Mouse (Mus musculus): ENCODE data around the gene Zc3h6.
"Not testable (repeated sequence)": the region's sequence is repeated elsewhere in the genome, so short reads cannot be mapped to it uniquely, and the experiment has no call there.

Gene Zc3h6

GRCm38 (mm10) chr2:128966641-128967580 lies at the start of gene Zc3h6:
Gene Zc3h6 (plus strand): TSS chr2:128967402.
- peak; percentile 98 for DNase-seq (ENCODE audit: low spot score)

- DNase-seq (ENCODE audit: low spot score), result no peak
Measured at GRCm38 (mm10) chr2:128924799-128925198, 42.4 kb upstream of the Zc3h6 start.

GRCm38 (mm10) chr2:128928446-128928845 lies 38.8 kb upstream of the Zc3h6 start:
- DNase-seq (ENCODE audit: low spot score), result no peak

- DNase-seq (ENCODE audit: low spot score), result no peak
Measured at GRCm38 (mm10) chr2:128930704-128931103, 36.5 kb upstream of the Zc3h6 start.

- DNase-seq (ENCODE audit: low spot score), result no peak
Measured at GRCm38 (mm10) chr2:128936256-128936655, 30.9 kb upstream of the Zc3h6 start.

GRCm38 (mm10) chr2:128943538-128944528 lies 23.4 kb upstream of the Zc3h6 start, which contains the start of gene Zc3h8:
Gene Zc3h8 (minus strand): TSS chr2:128944077.
- DNase-seq (ENCODE audit: low spot score), result peak; percentile 98

GRCm38 (mm10) chr2:128947962-128948588 lies 19.1 kb upstream of the Zc3h6 start:
- no peak for DNase-seq (ENCODE audit: low spot score)

- DNase-seq (ENCODE audit: low spot score), result no peak
Measured at GRCm38 (mm10) chr2:128954186-128954585, 13.0 kb upstream of the Zc3h6 start.

GRCm38 (mm10) chr2:128965505-128966105 lies 1.6 kb upstream of the Zc3h6 start:
- DNase-seq (ENCODE audit: low spot score), result no peak

GRCm38 (mm10) chr2:128966236-128966635 lies 966 bp upstream of the Zc3h6 start:
- DNase-seq (ENCODE audit: low spot score), result no peak

- DNase-seq (ENCODE audit: low spot score), result peak; percentile 81
Measured at GRCm38 (mm10) chr2:128967661-128968441, 649 bp downstream of the Zc3h6 start, which contains the start of gene Gm10762. Gene Gm10762 (minus strand): TSS chr2:128967725.

- no peak for DNase-seq (ENCODE audit: low spot score)
Measured at GRCm38 (mm10) chr2:128968475-128969083, 1.4 kb downstream of the Zc3h6 start.

- DNase-seq (ENCODE audit: low spot score), result no peak
Measured at GRCm38 (mm10) chr2:128972301-128972700, 5.1 kb downstream of the Zc3h6 start.

- no peak for DNase-seq (ENCODE audit: low spot score)
Measured at GRCm38 (mm10) chr2:128975572-128975971, 8.4 kb downstream of the Zc3h6 start.

- DNase-seq (ENCODE audit: low spot score), result no peak
Measured at GRCm38 (mm10) chr2:128984746-128985145, 17.5 kb downstream of the Zc3h6 start.

- no peak for DNase-seq (ENCODE audit: low spot score)
Measured at GRCm38 (mm10) chr2:129004872-129005271, 37.7 kb downstream of the Zc3h6 start.

GRCm38 (mm10) chr2:129006194-129006749 lies 39.1 kb downstream of the Zc3h6 start:
- DNase-seq (ENCODE audit: low spot score), result no peak

GRCm38 (mm10) chr2:129008867-129009266 lies 41.7 kb downstream of the Zc3h6 start:
- not testable (repeated sequence) for DNase-seq (ENCODE audit: low spot score)

GRCm38 (mm10) chr2:129020106-129020505 lies 52.9 kb downstream of the Zc3h6 start:
- DNase-seq (ENCODE audit: low spot score), result no peak

GRCm38 (mm10) chr2:129024820-129025219 lies 57.6 kb downstream of the Zc3h6 start:
- DNase-seq (ENCODE audit: low spot score), result no peak
